Mouse (Mus musculus): ENCODE data around the gene Mcrip2. TPM values are rescaled to one million over a fixed set of nuclear protein-coding genes. Genes with fewer than 3 reads are reported as not detected.
A peak's percentile ranks its signal among the peaks of the same experiment; 100 is the strongest.

Mcrip2 gene
- total and polyA plus RNA-seq, 2 experiments from 2014 or later, result 10.3 to 32.5 TPM

- Histone ChIP-seq H3K4me1 (ENCODE audit: insufficient read depth) (peaks cover 24% of the 10 kb centered on the region), H3K9me3 (ENCODE audit: low read length) (no peaks in the 10 kb centered on the region), H3K36me3 (ENCODE audit: insufficient read depth) (peaks cover 33% of the 10 kb centered on the region), H3K4me3 (ENCODE audit: low read depth, low read length) (no peak overlapping the region), H3K27ac (ENCODE audit: low read depth, low read length) (no peak overlapping the region), H3K9ac (no peak overlapping the region), H3K27me3 (ENCODE audit: insufficient read depth, low read length) (no peaks in the 10 kb centered on the region), H3K4me2 (ENCODE audit: low read depth) (no peak overlapping the region)
- no peak for DNase-seq
- whole genome bisulfite sequencing, result 95% methylated on average over 27 of the region's 27 CpGs
- no peak for TF ChIP-seq CTCF (IDR thresholded peaks at IDR 0.05; ENCODE audit: low read depth)
- no peak for ATAC-seq
Measured at GRCm38 (mm10) chr17:25825984-25826570, 42.5 kb downstream of the Mcrip2 start.

DNA sequence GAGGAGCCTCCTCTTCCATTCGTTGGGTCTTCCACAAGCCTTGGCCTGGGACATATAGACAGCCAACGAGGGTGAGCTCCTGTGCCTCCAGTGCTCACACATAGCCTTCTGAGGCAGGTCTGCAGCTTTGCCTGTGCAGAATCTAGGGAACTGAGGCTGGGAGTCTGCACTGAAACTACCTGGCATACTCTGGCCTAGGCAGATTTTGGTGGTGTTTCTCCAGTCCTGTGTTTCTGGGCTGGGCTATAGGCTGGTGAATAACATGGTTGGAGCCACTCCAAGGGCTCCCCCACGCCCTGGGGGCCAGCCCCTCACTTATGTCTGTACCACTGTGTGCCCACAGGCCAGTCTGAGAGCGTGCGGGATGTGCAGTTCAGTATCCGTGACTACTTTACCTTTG lies 43.3 kb downstream of the Mcrip2 start:
- no peaks in the 10 kb centered on the region for H3K27me3 ChIP-seq (ENCODE audit: insufficient read depth, low read length)
- peaks cover 27% of the 10 kb centered on the region for H3K36me3 ChIP-seq (ENCODE audit: insufficient read depth)
- no peak overlapping the region for H3K4me3 ChIP-seq (ENCODE audit: low read depth, low read length)
- H3K9me3 ChIP-seq (ENCODE audit: low read length), result no peaks in the 10 kb centered on the region
- DNase-seq (no peak), ATAC-seq (no peak)
- H3K4me2 ChIP-seq (ENCODE audit: low read depth), result no peak overlapping the region
- TF ChIP-seq CTCF (IDR thresholded peaks at IDR 0.05; ENCODE audit: low read depth), result no peak
- H3K9ac ChIP-seq, result no peak overlapping the region
- no peak overlapping the region for H3K27ac ChIP-seq (ENCODE audit: low read depth, low read length)
- H3K4me1 ChIP-seq (ENCODE audit: insufficient read depth), result peaks cover 24% of the 10 kb centered on the region
- 87% methylated on average over 6 of the region's 6 CpGs for WGBS

- WGBS, result 73% methylated on average over 17 of the region's 17 CpGs
- TF ChIP-seq CTCF (IDR thresholded peaks at IDR 0.05; ENCODE audit: low read depth), result no peak
- H3K9me3 ChIP-seq (ENCODE audit: low read length), result no peaks in the 10 kb centered on the region
- H3K36me3 ChIP-seq (ENCODE audit: insufficient read depth), result peaks cover 28% of the 10 kb centered on the region
- DNase-seq (no peak), ATAC-seq (no peak)
- peaks cover 18% of the 10 kb centered on the region for H3K4me1 ChIP-seq (ENCODE audit: insufficient read depth)
- no peak overlapping the region for H3K27ac ChIP-seq (ENCODE audit: low read depth, low read length)
- H3K4me2 ChIP-seq (ENCODE audit: low read depth), result peak overlapping the region; percentile 96
- no peaks in the 10 kb centered on the region for H3K27me3 ChIP-seq (ENCODE audit: insufficient read depth, low read length)
- H3K9ac ChIP-seq, result no peak overlapping the region
- peak overlapping the region; percentile 52; the same call in 1 of the 2 replicates for H3K4me3 ChIP-seq (ENCODE audit: low read depth, low read length)
Measured at GRCm38 (mm10) chr17:25824362-25825142, 44.0 kb downstream of the Mcrip2 start.

DNA sequence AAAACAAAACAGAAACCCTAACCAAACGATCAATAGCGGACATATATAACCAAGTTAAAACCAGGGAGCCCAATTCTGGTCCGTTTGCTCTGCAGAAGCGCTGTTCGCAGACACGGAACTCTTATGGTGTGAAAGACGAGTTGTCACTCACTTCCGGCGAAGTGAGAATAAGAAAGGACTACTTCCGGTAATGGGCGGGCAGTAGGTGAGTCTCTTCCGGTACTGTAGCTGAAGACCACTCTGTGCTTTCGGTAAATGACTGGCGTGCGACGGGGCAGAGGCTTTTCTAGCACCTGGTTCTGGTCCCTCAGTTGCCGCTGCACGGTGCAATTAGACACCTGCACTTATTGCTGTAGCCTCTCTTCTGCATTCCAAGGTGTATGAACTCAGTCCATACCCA lies 45.1 kb downstream of the Mcrip2 start, which contains the start of gene Wdr24:
TSS of gene Wdr24 (plus strand) at position 176 of the 400 bp plus-strand sequence.
- DNase-seq, result peak; percentile 93
- H3K4me3 ChIP-seq (ENCODE audit: low read depth, low read length), result peak within 1 kb of the TSS; percentile 52
- peak within 1 kb of the TSS; percentile 96 for H3K4me2 ChIP-seq (ENCODE audit: low read depth)
- no peak for TF ChIP-seq CTCF (IDR thresholded peaks at IDR 0.05; ENCODE audit: low read depth)
- no peaks in the 10 kb centered on the region for H3K27me3 ChIP-seq (ENCODE audit: insufficient read depth, low read length)
- 0% methylated on average over 18 of the region's 18 CpGs for WGBS
- H3K36me3 ChIP-seq (ENCODE audit: insufficient read depth), result peaks cover 36% of the 10 kb centered on the region
- peak within 1 kb of the TSS; percentile 69 for H3K9ac ChIP-seq
- peak within 1 kb of the TSS; percentile 66 for H3K27ac ChIP-seq (ENCODE audit: low read depth, low read length)
- peak; percentile 95 for ATAC-seq
- no peaks in the 10 kb centered on the region for H3K9me3 ChIP-seq (ENCODE audit: low read length)
- peaks cover 16% of the 10 kb centered on the region for H3K4me1 ChIP-seq (ENCODE audit: insufficient read depth)

GRCm38 (mm10) chr17:25818851-25819780 lies 49.4 kb downstream of the Mcrip2 start:
- Histone ChIP-seq H3K27ac (ENCODE audit: low read depth, low read length) (no peak overlapping the region), H3K9me3 (ENCODE audit: low read length) (no peaks in the 10 kb centered on the region), H3K27me3 (ENCODE audit: insufficient read depth, low read length) (no peaks in the 10 kb centered on the region), H3K4me3 (ENCODE audit: low read depth, low read length) (no peak overlapping the region), H3K4me1 (ENCODE audit: insufficient read depth) (peaks cover 3% of the 10 kb centered on the region; the same call in 1 of the 2 replicates), H3K36me3 (ENCODE audit: insufficient read depth) (peaks cover 38% of the 10 kb centered on the region), H3K9ac (no peak overlapping the region), H3K4me2 (ENCODE audit: low read depth) (no peak overlapping the region)
- ATAC-seq, result no peak
- DNase-seq, result no peak
- WGBS, result 13% methylated on average over 45 of the region's 46 CpGs
- TF ChIP-seq CTCF (IDR thresholded peaks at IDR 0.05; ENCODE audit: low read depth), result no peak

DNA sequence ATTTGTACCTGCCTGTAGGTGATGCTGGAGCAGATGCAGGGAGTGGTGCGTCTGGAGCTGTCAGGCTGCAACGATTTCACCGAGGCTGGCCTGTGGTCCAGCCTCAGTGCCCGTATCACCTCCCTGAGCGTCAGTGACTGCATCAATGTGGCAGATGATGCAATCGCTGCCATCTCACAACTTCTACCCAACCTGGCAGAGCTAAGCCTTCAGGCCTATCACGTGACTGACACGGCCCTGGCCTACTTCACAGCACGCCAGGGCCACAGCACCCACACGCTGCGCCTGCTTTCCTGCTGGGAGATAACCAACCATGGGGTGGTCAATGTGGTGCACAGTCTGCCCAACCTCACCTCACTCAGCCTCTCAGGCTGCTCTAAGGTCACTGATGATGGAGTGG lies 50.9 kb downstream of the Mcrip2 start:
- no peak overlapping the region for H3K27ac ChIP-seq (ENCODE audit: low read depth, low read length)
- ATAC-seq (no peak), DNase-seq (no peak)
- no peak overlapping the region for H3K4me2 ChIP-seq (ENCODE audit: low read depth)
- H3K4me3 ChIP-seq (ENCODE audit: low read depth, low read length), result no peak overlapping the region
- no peaks in the 10 kb centered on the region for H3K9me3 ChIP-seq (ENCODE audit: low read length)
- H3K27me3 ChIP-seq (ENCODE audit: insufficient read depth, low read length), result no peaks in the 10 kb centered on the region
- no peak for TF ChIP-seq CTCF (IDR thresholded peaks at IDR 0.05; ENCODE audit: low read depth)
- H3K36me3 ChIP-seq (ENCODE audit: insufficient read depth), result peaks cover 38% of the 10 kb centered on the region
- 88% methylated on average over 11 of the region's 11 CpGs for WGBS
- no peak overlapping the region for H3K9ac ChIP-seq
- H3K4me1 ChIP-seq (ENCODE audit: insufficient read depth), result peaks cover 10% of the 10 kb centered on the region; the same call in 1 of the 2 replicates

Small RNAs within 50 kb of the gene (microRNA-seq; reads per million reads assigned to microRNA genes)
- gene Mir3082, result 0.39 to 0.49 reads per million in 2 experiments

Other genes with a start within 250 kb of the Mcrip2 start
- 8.2 and 23.2 TPM in 2 replicates for gene Gng13, start 151.6 kb downstream of the Mcrip2 start, total RNA-seq (2014; rRNA removed)
- gene Gng13, start 151.6 kb downstream of the Mcrip2 start, polyA plus RNA-seq (2015; fragmentation: Nextera tagmentation; extraction: Ambion mirVana), result 17.0 and 24.5 TPM in 2 replicates
- gene Chtf18, start 141.3 kb downstream of the Mcrip2 start, total RNA-seq (2014; rRNA removed), result 2.2 and 3.7 TPM in 2 replicates
- 2.3 and 3.3 TPM in 2 replicates for gene Chtf18, start 141.3 kb downstream of the Mcrip2 start, polyA plus RNA-seq (2015; fragmentation: Nextera tagmentation; extraction: Ambion mirVana)
- 6.5 and 8.0 TPM in 2 replicates for gene Rpusd1, start 141.1 kb downstream of the Mcrip2 start, total RNA-seq (2014; rRNA removed)
- 30.0 and 30.7 TPM in 2 replicates for gene Rpusd1, start 141.1 kb downstream of the Mcrip2 start, polyA plus RNA-seq (2015; fragmentation: Nextera tagmentation; extraction: Ambion mirVana)
- gene Mslnl, start 132.7 kb downstream of the Mcrip2 start, total RNA-seq (2014; rRNA removed), result 0.10 TPM in 1 of 2 replicates, not detected in the other
- gene Mslnl, start 132.7 kb downstream of the Mcrip2 start, polyA plus RNA-seq (2015; fragmentation: Nextera tagmentation; extraction: Ambion mirVana), result not detected in 2 replicates
- gene Msln, start 114.4 kb downstream of the Mcrip2 start, total RNA-seq (2014; rRNA removed), result 2.1 and 4.0 TPM in 2 replicates
- 0.97 and 1.3 TPM in 2 replicates for gene Msln, start 114.4 kb downstream of the Mcrip2 start, polyA plus RNA-seq (2015; fragmentation: Nextera tagmentation; extraction: Ambion mirVana)
- gene Narfl, start 95.0 kb downstream of the Mcrip2 start, total RNA-seq (2014; rRNA removed), result 31.0 and 35.0 TPM in 2 replicates
- gene Narfl, start 95.0 kb downstream of the Mcrip2 start, polyA plus RNA-seq (2015; fragmentation: Nextera tagmentation; extraction: Ambion mirVana), result 30.4 and 30.8 TPM in 2 replicates
- gene Haghl, start 83.1 kb downstream of the Mcrip2 start, total RNA-seq (2014; rRNA removed), result 118 and 141 TPM in 2 replicates
- gene Haghl, start 83.1 kb downstream of the Mcrip2 start, polyA plus RNA-seq (2015; fragmentation: Nextera tagmentation; extraction: Ambion mirVana), result 139 and 154 TPM in 2 replicates
- 0.31 TPM in 1 of 2 replicates, not detected in the other for gene Ccdc78, start 82.2 kb downstream of the Mcrip2 start, total RNA-seq (2014; rRNA removed)
- 0.36 and 0.45 TPM in 2 replicates for gene Ccdc78, start 82.2 kb downstream of the Mcrip2 start, polyA plus RNA-seq (2015; fragmentation: Nextera tagmentation; extraction: Ambion mirVana)
- gene Fam173a, start 75.9 kb downstream of the Mcrip2 start, total RNA-seq (2014; rRNA removed), result 82.5 and 84.2 TPM in 2 replicates
- 76.0 and 78.3 TPM in 2 replicates for gene Fam173a, start 75.9 kb downstream of the Mcrip2 start, polyA plus RNA-seq (2015; fragmentation: Nextera tagmentation; extraction: Ambion mirVana)
- gene AC134908.4, start 73.1 kb downstream of the Mcrip2 start, total RNA-seq (2014; rRNA removed), result 0.31 TPM in 1 of 2 replicates, not detected in the other
- 1.1 TPM in 1 of 2 replicates, not detected in the other for gene AC134908.4, start 73.1 kb downstream of the Mcrip2 start, polyA plus RNA-seq (2015; fragmentation: Nextera tagmentation; extraction: Ambion mirVana)
- 136 and 148 TPM in 2 replicates for gene Metrn, start 71.6 kb downstream of the Mcrip2 start, total RNA-seq (2014; rRNA removed)
- gene Metrn, start 71.6 kb downstream of the Mcrip2 start, polyA plus RNA-seq (2015; fragmentation: Nextera tagmentation; extraction: Ambion mirVana), result 56.9 and 59.3 TPM in 2 replicates
- 97.6 and 133 TPM in 2 replicates for gene Fbxl16, start 59.7 kb downstream of the Mcrip2 start, total RNA-seq (2014; rRNA removed)
- 27.1 and 58.7 TPM in 2 replicates for gene Fbxl16, start 59.7 kb downstream of the Mcrip2 start, polyA plus RNA-seq (2015; fragmentation: Nextera tagmentation; extraction: Ambion mirVana)
- gene Wdr24, start 45.1 kb downstream of the Mcrip2 start, total RNA-seq (2014; rRNA removed), result 36.5 and 37.5 TPM in 2 replicates
- 23.2 and 24.5 TPM in 2 replicates for gene Wdr24, start 45.1 kb downstream of the Mcrip2 start, polyA plus RNA-seq (2015; fragmentation: Nextera tagmentation; extraction: Ambion mirVana)
- gene Jmjd8, start 39.9 kb downstream of the Mcrip2 start, total RNA-seq (2014; rRNA removed), result 44.3 and 52.2 TPM in 2 replicates
- 46.7 and 49.5 TPM in 2 replicates for gene Jmjd8, start 39.9 kb downstream of the Mcrip2 start, polyA plus RNA-seq (2015; fragmentation: Nextera tagmentation; extraction: Ambion mirVana)
- 237 and 238 TPM in 2 replicates for gene Stub1, start 35.4 kb downstream of the Mcrip2 start, total RNA-seq (2014; rRNA removed)
- 314 and 324 TPM in 2 replicates for gene Stub1, start 35.4 kb downstream of the Mcrip2 start, polyA plus RNA-seq (2015; fragmentation: Nextera tagmentation; extraction: Ambion mirVana)
- gene Rhbdl1, start 31.5 kb downstream of the Mcrip2 start, total RNA-seq (2014; rRNA removed), result 85.4 and 90.7 TPM in 2 replicates
- 77.6 and 83.3 TPM in 2 replicates for gene Rhbdl1, start 31.5 kb downstream of the Mcrip2 start, polyA plus RNA-seq (2015; fragmentation: Nextera tagmentation; extraction: Ambion mirVana)
- 23.2 and 23.8 TPM in 2 replicates for gene Gm20683, start 27.0 kb downstream of the Mcrip2 start, total RNA-seq (2014; rRNA removed)
- gene Gm20683, start 27.0 kb downstream of the Mcrip2 start, polyA plus RNA-seq (2015; fragmentation: Nextera tagmentation; extraction: Ambion mirVana), result 9.2 and 12.3 TPM in 2 replicates
- gene Rhot2, start 23.9 kb downstream of the Mcrip2 start, total RNA-seq (2014; rRNA removed), result 35.4 and 53.1 TPM in 2 replicates
- gene Rhot2, start 23.9 kb downstream of the Mcrip2 start, polyA plus RNA-seq (2015; fragmentation: Nextera tagmentation; extraction: Ambion mirVana), result 8.1 and 11.3 TPM in 2 replicates
- gene Wdr90, start 7.3 kb downstream of the Mcrip2 start, total RNA-seq (2014; rRNA removed), result 29.8 and 40.2 TPM in 2 replicates
- gene Wdr90, start 7.3 kb downstream of the Mcrip2 start, polyA plus RNA-seq (2015; fragmentation: Nextera tagmentation; extraction: Ambion mirVana), result 8.0 and 13.2 TPM in 2 replicates
- 37.0 and 41.7 TPM in 2 replicates for gene Mettl26, start 6.3 kb upstream of the Mcrip2 start, total RNA-seq (2014; rRNA removed)
- 43.1 and 62.2 TPM in 2 replicates for gene Mettl26, start 6.3 kb upstream of the Mcrip2 start, polyA plus RNA-seq (2015; fragmentation: Nextera tagmentation; extraction: Ambion mirVana)
- gene Wfikkn1, start 12.1 kb upstream of the Mcrip2 start, total RNA-seq (2014; rRNA removed), result 0.23 and 1.5 TPM in 2 replicates
- 0.28 and 0.29 TPM in 2 replicates for gene Wfikkn1, start 12.1 kb upstream of the Mcrip2 start, polyA plus RNA-seq (2015; fragmentation: Nextera tagmentation; extraction: Ambion mirVana)
- 30.9 and 31.4 TPM in 2 replicates for gene Rab40c, start 51.0 kb upstream of the Mcrip2 start, total RNA-seq (2014; rRNA removed)
- gene Rab40c, start 51.0 kb upstream of the Mcrip2 start, polyA plus RNA-seq (2015; fragmentation: Nextera tagmentation; extraction: Ambion mirVana), result 40.3 and 46.1 TPM in 2 replicates
- gene Pigq, start 76.2 kb upstream of the Mcrip2 start, total RNA-seq (2014; rRNA removed), result 42.2 and 50.6 TPM in 2 replicates
- gene Pigq, start 76.2 kb upstream of the Mcrip2 start, polyA plus RNA-seq (2015; fragmentation: Nextera tagmentation; extraction: Ambion mirVana), result 58.1 and 63.7 TPM in 2 replicates
- not detected in 2 replicates for gene Nhlrc4, start 76.2 kb upstream of the Mcrip2 start, total RNA-seq (2014; rRNA removed)
- 0.44 TPM in 1 of 2 replicates, not detected in the other for gene Nhlrc4, start 76.2 kb upstream of the Mcrip2 start, polyA plus RNA-seq (2015; fragmentation: Nextera tagmentation; extraction: Ambion mirVana)
- gene A930017K11Rik, start 83.8 kb upstream of the Mcrip2 start, total RNA-seq (2014; rRNA removed), result 0.10 TPM in 1 of 2 replicates, not detected in the other
- 0.07 TPM in 1 of 2 replicates, not detected in the other for gene A930017K11Rik, start 83.8 kb upstream of the Mcrip2 start, polyA plus RNA-seq (2015; fragmentation: Nextera tagmentation; extraction: Ambion mirVana)
- gene Capn15, start 117.0 kb upstream of the Mcrip2 start, total RNA-seq (2014; rRNA removed), result 24.7 and 24.9 TPM in 2 replicates
- 11.4 and 15.2 TPM in 2 replicates for gene Capn15, start 117.0 kb upstream of the Mcrip2 start, polyA plus RNA-seq (2015; fragmentation: Nextera tagmentation; extraction: Ambion mirVana)
- 21.5 and 30.0 TPM in 2 replicates for gene Rab11fip3, start 200.8 kb upstream of the Mcrip2 start, total RNA-seq (2014; rRNA removed)
- gene Rab11fip3, start 200.8 kb upstream of the Mcrip2 start, polyA plus RNA-seq (2015; fragmentation: Nextera tagmentation; extraction: Ambion mirVana), result 11.6 and 15.4 TPM in 2 replicates
- 32.7 and 41.1 TPM in 2 replicates for gene Decr2, start 221.6 kb upstream of the Mcrip2 start, total RNA-seq (2014; rRNA removed)
- 29.5 and 35.3 TPM in 2 replicates for gene Decr2, start 221.6 kb upstream of the Mcrip2 start, polyA plus RNA-seq (2015; fragmentation: Nextera tagmentation; extraction: Ambion mirVana)
- 9.5 and 16.0 TPM in 2 replicates for gene Nme4, start 226.8 kb upstream of the Mcrip2 start, total RNA-seq (2014; rRNA removed)
- gene Nme4, start 226.8 kb upstream of the Mcrip2 start, polyA plus RNA-seq (2015; fragmentation: Nextera tagmentation; extraction: Ambion mirVana), result 11.4 and 12.9 TPM in 2 replicates
- 2.8 and 4.3 TPM in 2 replicates for gene Tmem8, start 244.5 kb upstream of the Mcrip2 start, total RNA-seq (2014; rRNA removed)
- 2.4 and 2.5 TPM in 2 replicates for gene Tmem8, start 244.5 kb upstream of the Mcrip2 start, polyA plus RNA-seq (2015; fragmentation: Nextera tagmentation; extraction: Ambion mirVana)